Mouse (Mus musculus) limb, embryonic 14.5 days (tissue): ENCODE measurements around the gene Zbtb22. TPM values are rescaled to one million over a fixed set of nuclear protein-coding genes. Genes with fewer than 3 reads are reported as not detected.
A peak's percentile ranks its signal among the peaks of the same experiment; 100 is the strongest.

ENCODE experiments used
- ATAC-seq: fragments of 200-750 bp; cut with Nextera tagmentation; 2 replicates; pipeline ENCODE4 v1.8.0; 2017; ENCODE audit warnings: low read depth, moderate number of reproducible peaks, moderate TSS enrichment; ENCODE audit not compliant: low FRiP score
- DNase-seq: peaks from one replicate; pipeline ENCODE4 v3.0.0-alpha.2; 2015; ENCODE audit warnings: low spot score
- H3K27ac ChIP-seq: fragments of 300-500 bp; sonication (generic); replicated peaks from 2 replicates; pipeline ENCODE4 v1.5.1; 2014; ENCODE audit warnings: low read depth, mild to moderate bottlenecking, low read length, moderate library complexity, mixed read lengths
- H3K27me3 ChIP-seq: fragments of 300-500 bp; sonication (generic); 2 replicates; pipeline ENCODE4 v1.6.1; 2014; ENCODE audit warnings: low read length, mixed read lengths; ENCODE audit not compliant: control insufficient read depth, insufficient read depth
- H3K36me3 ChIP-seq: fragments of 300-500 bp; sonication (generic); 2 replicates; pipeline ENCODE4 v1.6.1; 2014; ENCODE audit warnings: mild to moderate bottlenecking, low read length, moderate library complexity, mixed read lengths; ENCODE audit not compliant: control insufficient read depth, insufficient read depth
- H3K4me1 ChIP-seq: fragments of 300-500 bp; sonication (generic); 2 replicates; pipeline ENCODE4 v1.6.1; 2014; ENCODE audit warnings: antibody characterized with exemption, low read length, mixed read lengths; ENCODE audit not compliant: control insufficient read depth, insufficient read depth
- H3K4me2 ChIP-seq: fragments of 300-500 bp; sonication (generic); replicated peaks from 2 replicates; pipeline ENCODE4 v1.6.1; 2014; ENCODE audit warnings: low read depth, mild to moderate bottlenecking, low read length, moderate library complexity; ENCODE audit not compliant: severe bottlenecking
- H3K4me3 ChIP-seq: fragments of 300-500 bp; sonication (generic); replicated peaks from 2 replicates; pipeline ENCODE4 v1.5.1; 2014; ENCODE audit warnings: low read length
- H3K9ac ChIP-seq: fragments of 300-500 bp; sonication (generic); 2 replicates; pipeline ENCODE4 v1.6.1; 2014; ENCODE audit warnings: mild to moderate bottlenecking, low read depth, low read length, moderate library complexity; ENCODE audit not compliant: severe bottlenecking
- H3K9me3 ChIP-seq: fragments of 300-500 bp; sonication (generic); 2 replicates; pipeline ENCODE4 v1.6.1; 2016; ENCODE audit warnings: low read length; ENCODE audit not compliant: control insufficient read depth
- POLR2A ChIP-seq: fragments of 200-500 bp; IDR thresholded peaks from 2 replicates; pipeline ENCODE4 v1.8.0; 2012; ENCODE audit warnings: inconsistent platforms, mild to moderate bottlenecking, moderate library complexity, borderline replicate concordance; ENCODE audit not compliant: insufficient read depth, insufficient read length; ENCODE audit errors: extremely low read depth
- WGBS: fragments of 180-500 bp; shearing (Covaris S2); extraction: QIAGEN DNeasy Blood & Tissue Kit; methylation state at CpG from one replicate; pipeline ENCODE4 v1.1.7; 2014; 5-methylcytosine and 5-hydroxymethylcytosine counted together
- polyA plus RNA-seq, 2 experiments: library from polyadenylated mRNA; depleted of rRNA in 1 of 2; stranded (reverse) in 1 of 2; unstranded in 1 of 2; fragments of >200 nt; fragmentation: Nextera tagmentation in 1 of 2; extraction: Ambion mirVana in 1 of 2; gene quantifications; 2 replicates each; pipeline versions ENCODE4 v1.2.1 to v1.2.3; 2012 to 2014

The Zbtb22 gene
- polyA plus RNA-seq, 2 experiments: 10.8 to 27.9 TPM

DNA sequence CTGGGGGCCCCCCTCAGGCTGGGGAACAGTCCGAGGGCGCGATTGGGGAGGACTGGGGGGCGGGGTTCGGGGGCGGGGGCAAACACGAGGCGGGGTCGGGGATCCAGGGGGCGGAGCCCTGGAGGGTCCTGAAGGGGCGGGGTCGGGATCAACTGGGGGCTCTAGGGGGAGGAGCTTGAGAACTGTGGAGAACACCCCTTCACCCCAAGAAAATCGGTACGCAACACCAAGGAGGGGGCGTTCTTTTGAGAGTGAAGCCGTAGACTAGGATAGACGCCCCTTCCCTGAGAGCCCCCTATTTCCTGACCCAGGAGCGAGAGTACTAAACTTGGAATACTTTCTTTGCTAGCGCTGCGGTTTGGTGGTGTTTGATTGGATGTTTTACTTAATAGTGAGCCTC is 590 bp downstream of the Zbtb22 start:
- under 1% methylated on average over 16 of the region's 20 CpGs for WGBS
- H3K36me3 ChIP-seq: peaks cover 43% of the 10 kb centered on the region
- H3K9me3 ChIP-seq: no peaks in the 10 kb centered on the region
- H3K9ac ChIP-seq: peak overlapping the region; percentile 50
- ATAC-seq: peak; percentile 27
- H3K4me2 ChIP-seq: peak overlapping the region; percentile 44
- H3K4me1 ChIP-seq: peaks cover 18% of the 10 kb centered on the region
- peak overlapping the region; percentile 48 for H3K4me3 ChIP-seq
- TF ChIP-seq POLR2A: no peak
- no peak overlapping the region for H3K27ac ChIP-seq
- peak; percentile 80 for DNase-seq
- H3K27me3 ChIP-seq: no peaks in the 10 kb centered on the region

DNA sequence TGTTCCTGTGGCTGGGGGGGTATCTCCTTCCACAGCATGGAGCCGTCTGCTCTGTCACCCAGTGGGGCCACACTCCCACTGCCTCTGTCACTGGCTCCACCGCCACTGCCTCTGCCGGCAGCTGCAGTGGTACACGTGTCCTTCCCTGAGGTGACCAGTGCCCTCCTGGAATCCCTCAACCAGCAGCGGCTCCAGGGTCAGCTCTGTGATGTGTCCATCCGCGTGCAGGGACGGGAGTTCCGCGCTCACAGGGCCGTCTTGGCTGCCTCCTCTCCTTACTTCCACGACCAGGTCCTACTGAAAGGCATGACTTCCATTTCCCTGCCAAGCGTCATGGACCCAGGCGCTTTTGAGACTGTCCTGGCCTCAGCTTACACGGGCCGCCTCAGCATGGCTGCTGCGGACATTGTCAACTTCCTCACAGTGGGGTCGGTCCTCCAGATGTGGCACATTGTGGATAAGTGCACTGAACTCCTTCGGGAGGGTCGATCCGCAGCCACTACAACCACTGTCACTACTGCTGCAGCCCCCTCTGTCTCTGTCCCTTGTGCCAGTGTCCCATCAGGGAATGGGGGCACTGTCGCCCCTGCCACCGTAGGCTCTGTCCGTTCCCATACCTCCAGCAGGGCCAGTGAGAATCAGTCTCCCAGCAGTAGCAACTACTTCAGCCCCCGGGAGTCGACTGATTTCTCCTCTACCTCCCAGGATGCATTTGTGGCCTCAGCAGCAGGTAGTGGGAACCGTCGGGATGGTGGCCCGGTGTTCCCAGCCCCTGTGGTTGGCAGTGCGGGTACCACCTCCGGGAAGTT is 1.3 kb downstream of the Zbtb22 start:
- Histone ChIP-seq H3K27me3 (no peaks in the 10 kb centered on the region), H3K4me2 (peak overlapping the region; percentile 44), H3K9me3 (no peaks in the 10 kb centered on the region), H3K36me3 (peaks cover 36% of the 10 kb centered on the region), H3K4me3 (peak overlapping the region; percentile 48), H3K9ac (no peak overlapping the region), H3K27ac (no peak overlapping the region), H3K4me1 (peaks cover 18% of the 10 kb centered on the region)
- 74% methylated on average over 31 of the region's 31 CpGs for WGBS
- ATAC-seq (no peak), DNase-seq (no peak)
- no peak for TF ChIP-seq POLR2A

DNA sequence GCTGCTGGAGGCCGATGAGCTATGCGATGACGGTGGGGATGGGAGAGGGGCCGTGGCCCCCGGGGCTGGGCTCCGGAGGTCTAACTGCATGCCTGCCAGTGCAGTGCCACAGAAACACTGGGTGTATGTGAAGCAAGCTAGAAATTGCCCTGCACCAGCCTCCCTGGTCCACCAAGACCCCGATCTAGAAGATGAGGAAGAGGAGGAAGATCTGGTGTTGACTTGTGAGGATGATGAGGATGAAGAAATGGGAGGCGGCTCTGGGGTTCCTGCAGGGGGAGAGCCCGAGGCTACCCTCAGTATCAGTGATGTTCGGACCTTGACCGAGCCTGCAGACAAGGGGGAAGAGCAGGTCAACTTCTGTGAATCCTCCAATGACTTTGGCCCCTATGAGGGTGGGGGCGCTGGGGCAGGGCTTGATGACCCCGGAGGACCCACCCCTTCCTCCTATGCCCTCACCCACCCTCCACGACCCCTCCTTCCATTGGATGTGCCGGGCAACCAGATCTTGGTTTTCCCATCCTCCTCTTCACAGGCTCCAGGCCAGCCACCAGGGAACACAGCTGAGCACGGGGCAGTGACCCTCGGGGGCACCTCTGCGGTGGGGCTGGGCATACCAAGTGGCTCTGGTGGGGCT is 2.1 kb downstream of the Zbtb22 start:
- Histone ChIP-seq H3K4me3 (0 out of 2 replicates have a peak overlapping the region, but pooled peaks have one; percentile 4), H3K27ac (no peak overlapping the region), H3K9ac (no peak overlapping the region), H3K4me2 (no peak overlapping the region), H3K27me3 (no peaks in the 10 kb centered on the region), H3K4me1 (peaks cover 18% of the 10 kb centered on the region), H3K36me3 (peaks cover 31% of the 10 kb centered on the region), H3K9me3 (no peaks in the 10 kb centered on the region)
- TF ChIP-seq POLR2A: no peak
- DNase-seq (no peak), ATAC-seq (no peak)
- 82% methylated on average over 18 of the region's 18 CpGs for WGBS

DNA sequence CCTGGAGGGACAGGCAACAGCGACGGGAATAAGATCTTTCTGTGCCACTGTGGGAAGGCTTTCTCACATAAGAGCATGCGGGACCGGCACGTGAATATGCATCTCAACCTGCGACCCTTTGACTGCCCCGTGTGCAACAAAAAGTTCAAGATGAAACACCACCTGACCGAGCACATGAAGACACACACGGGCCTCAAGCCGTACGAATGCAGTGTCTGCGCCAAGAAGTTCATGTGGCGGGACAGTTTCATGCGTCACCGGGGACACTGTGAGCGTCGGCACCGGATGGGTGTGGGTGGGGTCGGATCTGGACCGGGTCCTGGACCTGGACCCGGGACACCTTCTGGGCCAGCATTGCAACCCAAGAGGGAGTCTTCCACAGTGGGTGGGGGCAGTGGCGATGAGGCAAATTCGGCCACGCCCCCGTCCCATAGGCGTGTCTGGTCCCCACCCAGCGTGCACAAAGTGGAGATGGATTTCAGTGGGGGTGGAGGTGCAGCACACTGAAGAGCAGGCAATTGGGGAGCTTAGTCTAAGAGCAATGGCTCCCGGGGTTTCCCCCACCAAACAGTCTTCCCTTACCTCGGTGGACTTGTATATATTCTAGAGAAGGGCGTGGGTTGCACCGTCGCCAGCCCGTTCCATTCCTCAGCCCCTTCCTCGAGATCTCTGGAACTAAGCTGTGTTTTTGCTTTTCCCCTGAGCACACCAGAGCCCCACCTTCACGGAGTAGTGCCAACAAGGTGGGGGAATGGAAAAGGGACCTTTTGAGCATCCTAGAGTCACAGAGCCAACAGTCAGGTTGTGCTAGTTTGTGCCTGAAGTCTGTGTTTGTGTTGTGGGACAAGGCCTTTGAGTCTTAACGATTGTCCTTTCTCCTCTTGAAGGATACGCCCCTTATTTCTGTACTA is 2.8 kb downstream of the Zbtb22 start:
- no peaks in the 10 kb centered on the region for H3K27me3 ChIP-seq
- H3K36me3 ChIP-seq: peaks cover 25% of the 10 kb centered on the region
- ATAC-seq (no peak), DNase-seq (no peak)
- no peak overlapping the region for H3K27ac ChIP-seq
- peak overlapping the region; percentile 99 for H3K4me2 ChIP-seq
- H3K9me3 ChIP-seq: no peaks in the 10 kb centered on the region
- no peak for TF ChIP-seq POLR2A
- peaks cover 18% of the 10 kb centered on the region for H3K4me1 ChIP-seq
- 60% methylated on average over 37 of the region's 37 CpGs for WGBS
- peak overlapping the region; percentile 66; the same call in 1 of the 2 replicates for H3K9ac ChIP-seq
- peak overlapping the region; percentile 67 for H3K4me3 ChIP-seq
